Mouse (Mus musculus) B cell, adult 2 months (primary cell): ENCODE results near the gene Mkln1.
A peak's percentile ranks its signal among the peaks of the same experiment; 100 is the strongest.

Source experiments
- DNase-seq, 2 experiments: peaks; one replicate each; pipeline ENCODE4 v3.0.0; 2022

Mkln1 gene

DNA sequence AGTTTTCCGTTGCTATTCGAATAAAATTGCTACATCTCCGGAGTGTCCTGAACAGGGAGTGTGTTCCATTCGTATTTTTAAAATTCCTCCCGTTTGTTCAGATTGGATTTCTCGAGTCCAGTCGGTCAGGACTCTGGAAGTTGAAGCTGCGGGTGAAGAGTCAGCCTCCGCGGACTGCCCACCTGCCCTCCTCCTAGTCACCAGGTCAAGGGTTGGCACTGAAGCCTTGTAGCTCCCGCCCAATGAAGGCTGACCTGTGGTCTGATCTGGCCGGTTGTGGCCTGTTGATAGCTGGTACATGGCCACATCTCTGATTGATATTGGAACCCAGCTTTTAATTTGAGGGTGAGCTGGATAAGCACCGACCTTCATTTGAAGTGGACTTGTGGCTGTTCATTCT is 1.0 kb downstream of the Mkln1 start:
- peak in 1 of 2 experiments; percentile 12 for DNase-seq

GRCm38 (mm10) chr6:31411017-31411416 is 12.5 kb downstream of the Mkln1 start:
- no peak for DNase-seq

DNA sequence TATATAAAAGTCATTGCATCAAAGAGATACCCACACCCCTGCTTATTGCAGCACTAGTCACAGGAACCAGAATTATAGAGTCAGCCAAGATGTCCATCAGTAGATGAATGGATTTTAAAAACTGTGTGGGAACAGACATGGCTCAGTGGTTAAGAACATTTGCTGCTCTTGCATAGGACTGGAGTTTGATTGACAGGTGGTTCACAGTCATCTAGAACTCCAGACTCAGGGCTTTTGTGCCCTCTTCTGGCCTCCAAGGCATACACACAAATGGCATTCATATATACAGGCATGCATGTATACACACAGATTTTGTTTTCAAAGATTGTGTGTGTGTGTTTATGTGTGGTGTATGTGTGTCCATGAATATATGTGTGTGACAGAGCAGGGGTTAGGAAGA is 14.0 kb downstream of the Mkln1 start:
- DNase-seq, result peak; percentile 39

DNA sequence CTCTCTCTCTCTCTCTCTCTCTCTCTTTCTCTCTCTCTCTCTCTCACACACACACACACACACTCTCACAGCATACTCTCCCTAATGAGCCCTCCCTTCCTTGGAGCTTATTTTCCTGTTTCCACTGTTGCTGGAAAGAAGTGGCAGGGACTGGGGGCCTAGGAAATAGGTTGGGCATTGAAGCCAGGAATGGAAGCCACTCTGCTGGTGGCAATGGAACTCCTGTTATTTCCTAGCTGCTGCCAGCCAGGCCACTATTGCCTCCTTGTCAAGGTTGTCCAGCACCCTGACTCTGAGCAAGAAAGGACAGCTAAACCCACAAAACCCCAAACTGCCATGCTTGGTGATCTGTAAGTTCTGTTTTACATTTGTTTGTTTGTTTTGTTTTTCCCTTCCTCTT is 15.0 kb downstream of the Mkln1 start:
- DNase-seq, result no peak

- no peak for DNase-seq
These were observed 15.8 kb downstream of the Mkln1 start for GRCm38 (mm10) chr6:31414303-31414702.

GRCm38 (mm10) chr6:31425428-31425827 is 26.9 kb downstream of the Mkln1 start:
- DNase-seq, result no peak

DNA sequence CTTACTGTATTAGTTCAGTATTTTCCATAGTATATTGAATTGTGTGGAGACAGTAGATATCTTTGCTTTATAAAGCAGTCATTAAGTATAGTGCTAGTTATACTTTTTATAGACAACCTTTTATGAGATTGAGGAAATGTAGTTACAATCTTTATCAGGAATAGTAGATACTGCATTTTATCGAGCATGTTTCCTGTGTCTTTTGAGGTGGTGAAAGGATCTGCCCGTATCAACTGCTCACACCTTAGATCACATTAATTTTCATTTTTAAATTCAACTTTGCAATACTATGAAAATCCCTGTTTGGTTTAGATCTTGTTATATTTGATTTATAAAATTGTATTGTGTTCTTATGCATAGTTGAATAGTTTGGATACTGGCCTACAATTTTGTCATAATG is 38.7 kb downstream of the Mkln1 start:
- no peak for DNase-seq

- no peak for DNase-seq
These were observed 46.7 kb downstream of the Mkln1 start for GRCm38 (mm10) chr6:31445258-31445657.

DNA sequence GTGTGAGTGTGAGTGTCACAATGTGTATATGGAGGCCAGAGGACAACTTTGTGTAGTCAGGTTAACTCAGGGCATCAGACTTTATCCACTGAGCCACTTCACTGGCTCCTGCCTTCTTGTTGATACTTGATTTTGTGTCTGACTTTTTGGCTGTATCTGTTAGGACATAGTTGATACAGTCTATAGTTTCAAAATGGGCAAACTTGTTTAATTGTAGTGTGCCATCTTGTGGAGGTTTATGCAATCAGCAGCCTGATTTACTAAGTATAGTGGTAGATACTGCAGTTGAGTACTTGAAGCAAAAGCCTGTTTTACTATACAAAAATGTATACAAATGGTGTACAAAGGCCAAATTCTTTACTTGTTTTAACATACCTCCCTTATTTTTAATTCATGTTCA is 55.2 kb downstream of the Mkln1 start:
- DNase-seq, result peak; percentile 34 to 39

GRCm38 (mm10) chr6:31455376-31455775 is 56.8 kb downstream of the Mkln1 start:
- no peak for DNase-seq

GRCm38 (mm10) chr6:31456988-31457387 is 58.5 kb downstream of the Mkln1 start:
- no peak for DNase-seq

DNA sequence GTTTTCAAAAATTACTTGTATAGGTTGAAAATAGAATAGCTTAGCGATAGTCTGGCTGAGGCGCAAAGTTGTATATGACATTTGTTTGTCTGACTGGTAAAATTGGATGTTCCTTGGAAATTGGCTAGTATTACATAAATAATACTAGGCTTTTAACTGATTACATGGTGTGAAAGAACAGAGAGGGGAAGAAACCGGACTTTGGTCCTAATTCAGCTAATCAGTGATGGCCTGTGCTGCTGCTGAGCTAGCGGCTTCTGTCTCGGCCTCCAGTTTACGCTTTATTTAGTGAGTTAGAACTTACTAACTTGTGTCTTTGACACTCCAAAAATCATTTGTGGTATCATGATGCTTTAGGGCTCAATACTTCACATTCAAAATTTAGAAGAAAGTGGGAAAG is 70.9 kb downstream of the Mkln1 start:
- DNase-seq, result no peak

DNA sequence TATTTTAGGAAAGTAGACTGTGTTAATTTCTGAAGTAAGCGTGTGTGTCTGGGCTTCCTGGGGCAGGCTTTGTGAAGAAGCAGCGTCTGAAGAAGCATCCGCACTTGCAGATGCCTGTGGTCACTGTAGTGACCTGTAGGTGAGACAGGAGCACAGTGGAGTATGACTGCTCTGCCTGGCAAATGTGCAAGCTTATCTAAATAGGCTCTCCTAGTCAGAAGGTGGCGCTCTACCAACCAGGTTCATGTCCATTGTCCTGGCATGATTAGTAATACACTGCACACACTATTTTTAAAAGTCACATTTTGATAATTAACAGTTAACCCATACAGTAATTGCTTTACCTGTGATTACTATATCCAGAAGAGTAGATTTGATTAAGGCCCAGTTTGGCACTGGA is 79.7 kb downstream of the Mkln1 start:
- DNase-seq, result no peak

- no peak for DNase-seq
These were observed 81.5 kb downstream of the Mkln1 start for GRCm38 (mm10) chr6:31480008-31480407.

DNA sequence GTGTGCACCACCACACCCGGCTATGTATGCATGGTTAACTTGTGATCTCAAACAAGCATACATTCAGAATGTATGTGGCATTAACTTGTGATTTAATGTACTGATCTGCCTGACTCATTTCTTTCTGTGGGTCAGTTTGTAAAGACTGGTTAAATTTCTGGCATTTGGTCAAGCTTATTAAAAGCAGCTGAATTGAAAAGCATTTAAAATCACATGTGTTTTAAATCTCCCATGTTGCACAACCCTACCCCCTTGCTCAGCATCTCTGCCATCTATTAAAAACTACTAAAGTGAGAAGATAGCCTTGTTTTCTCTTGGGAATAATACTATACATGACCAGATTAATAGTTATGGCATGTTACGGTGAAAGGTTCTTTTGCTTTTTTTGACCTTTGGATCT is 88.1 kb downstream of the Mkln1 start:
- DNase-seq, result no peak

GRCm38 (mm10) chr6:31489950-31490349 is 91.4 kb downstream of the Mkln1 start:
- no peak for DNase-seq

GRCm38 (mm10) chr6:31495122-31495731 is 96.7 kb downstream of the Mkln1 start:
- no peak for DNase-seq

DNA sequence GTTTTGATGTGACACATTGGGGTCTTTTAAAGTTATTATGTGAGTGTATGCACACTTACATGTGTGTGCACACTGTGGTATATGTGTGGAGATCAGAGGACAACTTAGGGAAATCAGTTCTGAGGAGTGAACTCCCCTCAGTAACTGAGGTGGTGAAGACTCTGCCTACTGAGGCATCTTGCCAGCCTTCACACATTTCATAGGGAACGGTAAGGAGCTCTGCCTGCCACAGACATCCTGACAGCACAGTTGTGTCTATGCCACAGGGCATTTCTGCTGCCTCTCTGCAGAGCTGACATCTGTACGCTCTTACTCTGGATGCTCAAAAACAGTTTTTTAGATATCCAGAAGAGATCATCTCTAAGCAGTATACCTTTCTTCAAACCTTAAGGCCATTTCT is 97.7 kb downstream of the Mkln1 start:
- no peak for DNase-seq

- no peak for DNase-seq
These were observed 101.3 kb downstream of the Mkln1 start for GRCm38 (mm10) chr6:31499836-31500235.

DNA sequence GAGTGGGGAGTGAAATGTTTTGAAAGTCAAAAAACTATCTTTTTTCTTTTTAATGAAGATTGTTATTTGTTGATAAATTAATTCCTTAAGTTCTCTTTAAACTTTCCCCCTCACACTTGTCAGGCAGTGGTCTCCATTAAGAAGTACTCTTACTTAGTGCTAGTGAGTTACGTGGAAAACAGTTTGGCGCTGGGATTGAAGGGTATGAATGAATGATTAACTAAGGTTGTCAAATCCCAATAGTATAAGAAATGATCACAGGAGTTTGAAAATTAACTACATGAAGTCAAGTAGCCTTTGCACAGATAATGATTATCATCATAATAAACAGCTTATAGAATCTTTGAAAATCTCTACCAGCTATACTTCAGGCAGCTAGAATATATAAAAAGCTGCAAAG is 101.7 kb downstream of the Mkln1 start:
- DNase-seq, result no peak

GRCm38 (mm10) chr6:31500691-31501090 is 102.2 kb downstream of the Mkln1 start:
- no peak for DNase-seq

DNA sequence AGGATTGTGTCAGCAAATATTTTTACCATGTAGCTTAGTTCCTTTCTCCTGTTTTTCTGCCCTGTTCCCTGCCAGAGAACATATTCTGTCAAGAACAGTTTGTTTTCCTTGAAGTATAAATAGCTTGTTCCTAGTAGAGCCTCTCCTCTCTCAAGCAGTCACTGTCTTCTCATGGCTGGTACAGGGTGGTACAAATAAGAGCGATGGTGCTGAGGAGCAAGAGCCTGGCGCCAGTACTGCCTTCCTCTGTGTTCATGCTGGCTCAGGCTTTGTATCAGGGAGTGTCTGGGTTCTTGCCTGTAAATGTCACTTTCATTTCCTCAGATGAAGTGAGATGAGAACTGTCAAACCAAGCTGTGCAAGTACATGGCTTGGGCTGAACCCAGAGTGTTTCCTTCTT is 104.1 kb downstream of the Mkln1 start:
- no peak for DNase-seq

DNA sequence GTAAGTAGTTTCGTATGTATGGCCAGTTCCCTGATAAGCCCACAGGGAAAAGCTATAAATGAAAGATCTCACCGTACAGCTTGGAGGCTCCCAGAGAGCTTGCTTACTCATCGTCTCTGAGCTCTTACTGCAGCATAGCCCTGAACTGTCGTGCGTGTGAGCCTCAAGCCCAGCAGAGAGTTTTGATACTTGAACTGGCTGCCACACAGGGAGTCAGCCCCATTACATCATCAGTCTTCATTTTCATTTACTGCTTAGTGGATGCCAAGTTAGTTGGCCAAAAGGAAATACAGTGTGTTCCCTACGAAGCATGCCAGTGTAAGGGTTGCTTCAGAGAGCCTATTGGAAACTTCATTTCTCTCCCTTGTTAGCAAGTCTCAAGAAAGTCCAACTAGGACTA is 115.2 kb downstream of the Mkln1 start:
- no peak for DNase-seq

- DNase-seq, result no peak
These were observed 119.3 kb downstream of the Mkln1 start for GRCm38 (mm10) chr6:31517681-31518337.

DNA sequence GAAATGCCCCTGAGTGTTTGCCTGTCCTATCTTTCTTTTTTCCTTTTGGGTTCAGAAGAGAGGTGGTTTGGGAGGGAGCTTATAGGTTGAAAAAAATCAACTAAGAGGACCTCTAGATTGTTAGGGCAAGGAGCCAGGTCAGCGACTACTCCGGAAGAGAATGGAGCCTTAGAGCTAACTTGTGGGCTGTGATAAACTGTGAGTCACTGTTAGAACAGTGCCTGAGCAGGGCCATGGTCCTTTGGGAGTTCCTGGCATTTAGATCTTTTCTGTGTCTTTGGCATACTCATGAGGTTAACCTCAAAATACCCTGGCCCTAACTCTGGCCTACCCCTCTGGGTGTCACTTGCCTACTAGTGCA is 119.8 kb downstream of the Mkln1 start:
- DNase-seq, result no peak
